Mouse (Mus musculus) ES-E14 (cell line): ENCODE measurements around the gene Atp1a4. TPM values are rescaled to one million over a fixed set of nuclear protein-coding genes. Genes with fewer than 3 reads are reported as not detected.
A peak's percentile ranks its signal among the peaks of the same experiment; 100 is the strongest.

Experiments
- DNase-seq: peaks from one replicate; pipeline ENCODE4 v3.0.0-alpha.2; 2013; ENCODE audit warnings: low read depth, low spot score
- H3K27ac ChIP-seq: 2 replicates; pipeline ENCODE4 v1.5.1; 2012; ENCODE audit warnings: low read depth, mild to moderate bottlenecking, low read length, moderate library complexity, mixed read lengths; ENCODE audit not compliant: poor library complexity, insufficient read depth, severe bottlenecking
- H3K36me3 ChIP-seq: 2 replicates; pipeline ENCODE4 v1.6.1; 2012; ENCODE audit warnings: mild to moderate bottlenecking, low read length, moderate library complexity, mixed read lengths; ENCODE audit not compliant: control insufficient read depth, poor library complexity, insufficient read depth, severe bottlenecking
- H3K4me1 ChIP-seq, 2 experiments: fragments of 150-350 bp in 1 of 2; sonication (generic) in 1 of 2; 2 replicates each; pipeline ENCODE4 v1.6.1; 2012; ENCODE audit warnings: low read length in 2 of 2, mild to moderate bottlenecking in 1 of 2, mixed read lengths in 1 of 2; ENCODE audit not compliant: control insufficient read depth in 2 of 2, insufficient read depth in 2 of 2, poor library complexity in 1 of 2
- H3K4me3 ChIP-seq, 2 experiments: fragments of 150-350 bp in 1 of 2; sonication (generic) in 1 of 2; 2 replicates each; pipeline ENCODE4 v1.5.1; 2012; ENCODE audit warnings: low read length in 2 of 2, low read depth in 1 of 2, mild to moderate bottlenecking in 1 of 2, mixed read lengths in 1 of 2; ENCODE audit not compliant: insufficient read depth in 1 of 2, poor library complexity in 1 of 2, severe bottlenecking in 1 of 2
- H3K9ac ChIP-seq: 2 replicates; pipeline ENCODE4 v1.6.1; 2012; ENCODE audit warnings: low read depth, mild to moderate bottlenecking, low read length, mixed read lengths; ENCODE audit not compliant: poor library complexity, insufficient read depth, severe bottlenecking
- H3K9me3 ChIP-seq: fragments of 150-350 bp; sonication (generic); 2 replicates; pipeline ENCODE4 v1.6.1; 2012; ENCODE audit warnings: low read depth, mild to moderate bottlenecking, low read length; ENCODE audit not compliant: control insufficient read depth, insufficient read depth
- CHD2 ChIP-seq: IDR thresholded peaks from 2 replicates; pipeline ENCODE4 v1.6.1; 2014; ENCODE audit warnings: mild to moderate bottlenecking, low read depth, low read length, inconsistent platforms
- HCFC1 ChIP-seq: IDR thresholded peaks from 2 replicates; pipeline ENCODE4 v1.6.1; 2012; ENCODE audit warnings: low read length, inconsistent platforms, borderline replicate concordance; ENCODE audit not compliant: insufficient read depth
- MAFK ChIP-seq: IDR thresholded peaks from 2 replicates; pipeline ENCODE4 v1.6.1; 2014; ENCODE audit warnings: mild to moderate bottlenecking, low read depth, low read length, inconsistent platforms; ENCODE audit not compliant: insufficient read depth
- ZC3H11A ChIP-seq: IDR thresholded peaks from 2 replicates; pipeline ENCODE4 v1.6.1; 2012; ENCODE audit warnings: low read depth, mild to moderate bottlenecking, inconsistent platforms, low read length, borderline replicate concordance
- ZNF384 ChIP-seq: IDR thresholded peaks from 2 replicates; pipeline ENCODE4 v1.6.1; 2012; ENCODE audit warnings: low read depth, low read length, inconsistent platforms
- in situ Hi-C, 2 experiments: fragments of 600-800 bp; cut with MboI; formaldehyde crosslinking; loops; one replicate each; pipeline ENCODE4 v1.15.1; 2025; ENCODE audit warnings: low sequenced_read_pairs in 2 of 2, inconsistent platforms in 1 of 2; ENCODE audit not compliant: unreplicated experiment in 2 of 2
- total RNA-seq: library from RNA; depleted of rRNA; stranded (reverse); fragments of 300-350 nt; gene quantifications from 2 replicates; pipeline ENCODE4 v1.2.3, GENCODE M21; 2012

The Atp1a4 gene
- total RNA-seq, 1 experiment = 2.2 TPM

DNA sequence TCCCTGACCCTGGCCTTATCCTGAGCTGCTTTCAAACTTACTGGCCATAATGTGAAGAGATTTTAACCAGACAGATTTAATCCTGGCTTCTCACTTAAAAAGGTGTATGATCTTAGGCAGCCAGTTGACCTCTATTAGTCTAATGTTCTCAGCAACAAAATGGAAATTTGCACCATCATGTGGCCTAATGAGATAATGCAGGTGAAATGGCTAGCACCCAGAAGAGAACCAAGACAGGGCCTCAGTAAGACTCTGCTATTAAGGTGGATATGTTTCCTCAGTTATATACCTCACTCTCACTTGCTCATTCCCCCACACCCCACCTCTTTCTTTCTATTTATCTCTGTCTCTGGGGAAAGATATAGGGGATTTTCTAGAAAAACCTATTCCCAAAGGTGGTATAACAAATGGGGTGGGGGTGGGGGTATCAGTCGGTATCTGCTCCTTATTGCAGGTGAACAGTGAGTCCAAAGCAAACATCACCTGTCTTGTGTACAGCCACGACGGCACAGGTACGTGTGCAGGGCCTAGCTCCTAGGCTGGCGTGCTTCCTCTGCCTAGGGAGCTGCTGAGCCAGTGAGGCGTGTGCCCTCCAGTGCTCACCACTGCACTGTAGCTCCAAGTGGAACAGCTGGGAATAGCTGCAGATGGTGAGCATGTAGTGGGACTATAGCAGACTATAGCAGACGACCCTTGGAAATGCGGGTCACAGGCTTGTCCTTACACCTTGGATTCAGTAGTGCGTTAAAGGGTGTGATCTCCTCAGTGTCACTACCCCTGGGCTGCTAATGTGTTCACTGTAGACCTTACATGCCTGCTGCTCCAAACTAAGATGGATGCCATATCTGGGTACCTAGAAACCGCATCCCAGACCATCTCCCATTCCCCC, 71.6 kb downstream of the Atp1a4 start:
- H3K4me1 ChIP-seq = no peaks in the 10 kb centered on the region
- H3K4me3 ChIP-seq = no peak overlapping the region
- no peak overlapping the region for H3K9ac ChIP-seq
- TF ChIP-seq ZC3H11A (no peak), HCFC1 (no peak), ZNF384 (no peak), MAFK (no peak), CHD2 (no peak)
- H3K36me3 ChIP-seq = peaks cover 25% of the 10 kb centered on the region
- no peak for DNase-seq
- no peaks in the 10 kb centered on the region; the same call in 1 of the 2 replicates for H3K9me3 ChIP-seq
- H3K27ac ChIP-seq = no peak overlapping the region; the same call in 1 of the 2 replicates
- in situ Hi-C loops = no loop called here

DNA sequence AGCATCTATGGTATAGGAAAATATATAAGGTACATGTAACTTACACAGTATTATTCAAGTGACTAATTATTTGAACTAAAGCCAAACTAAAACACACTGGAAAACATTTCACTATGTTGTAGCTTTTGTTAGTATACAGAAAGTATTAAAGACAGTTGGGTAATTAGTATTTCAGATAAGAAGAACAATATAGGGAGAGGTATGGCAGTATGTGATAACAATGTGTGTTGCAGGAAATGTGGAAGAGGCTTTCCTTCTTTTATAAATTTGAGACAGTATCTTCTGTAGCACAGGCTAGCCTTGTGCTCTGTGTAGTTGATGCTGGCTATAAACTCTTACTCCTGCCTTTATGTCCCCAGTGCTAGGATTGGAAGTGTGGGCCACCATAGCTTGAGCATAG, 74.3 kb downstream of the Atp1a4 start:
- Histone ChIP-seq H3K9me3 (no peaks in the 10 kb centered on the region; the same call in 1 of the 2 replicates), H3K4me1 (no peaks in the 10 kb centered on the region), H3K27ac (no peak overlapping the region), H3K9ac (no peak overlapping the region), H3K36me3 (peaks cover 18% of the 10 kb centered on the region), H3K4me3 (no peak overlapping the region)
- TF ChIP-seq ZNF384 (no peak), HCFC1 (no peak)
- DNase-seq = no peak
- in situ Hi-C loops = no loop called here

DNA sequence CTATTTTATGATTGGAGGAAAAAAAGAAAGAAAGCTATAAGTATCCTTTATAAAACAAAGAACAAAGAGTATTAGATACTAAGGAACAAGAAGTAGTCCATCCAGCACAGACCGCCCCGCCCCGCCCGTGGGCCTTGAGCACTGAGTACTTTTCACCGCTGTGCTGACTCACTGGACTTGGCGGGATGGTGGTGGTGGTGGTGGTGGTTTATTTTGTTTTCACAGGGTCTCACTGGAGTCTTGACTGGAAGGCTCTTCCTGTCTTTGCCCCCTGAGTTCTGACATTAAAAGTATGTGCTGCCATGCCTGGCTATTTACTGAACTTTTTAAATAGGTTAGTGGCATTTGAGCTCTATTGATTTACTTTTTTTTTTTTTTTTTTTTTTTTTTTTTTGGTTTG, 75.2 kb downstream of the Atp1a4 start:
- no peak for DNase-seq
- Histone ChIP-seq H3K4me1 (no peaks in the 10 kb centered on the region), H3K27ac (no peak overlapping the region), H3K9me3 (no peaks in the 10 kb centered on the region; the same call in 1 of the 2 replicates), H3K9ac (no peak overlapping the region), H3K4me3 (no peak overlapping the region), H3K36me3 (peaks cover 14% of the 10 kb centered on the region)
- in situ Hi-C loops = no loop called here
- TF ChIP-seq CHD2 (no peak), HCFC1 (no peak), ZNF384 (peak; percentile 45; the same call in 1 of the 2 replicates), ZC3H11A (no peak), MAFK (no peak)

DNA sequence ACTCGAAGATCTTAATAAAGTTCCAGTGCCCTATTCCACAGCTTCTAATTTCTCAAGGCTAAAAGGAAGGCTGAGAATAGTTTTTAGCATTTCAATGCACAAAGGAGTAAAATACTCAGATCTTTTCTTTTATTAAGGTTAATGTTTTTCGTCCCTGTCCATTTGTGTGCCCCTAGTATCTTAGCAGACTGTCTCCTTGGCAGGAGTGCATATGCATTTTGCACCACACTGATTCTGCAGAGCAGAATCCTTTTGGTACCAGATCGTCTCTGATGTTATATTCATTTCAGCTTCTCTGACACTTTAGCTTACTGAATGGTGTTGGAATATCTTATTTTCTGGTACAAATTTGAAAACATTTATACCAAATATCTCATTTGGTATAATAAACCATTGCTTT, 76.4 kb downstream of the Atp1a4 start:
- in situ Hi-C loops = no loop called here
- TF ChIP-seq ZC3H11A (no peak), HCFC1 (no peak), MAFK (no peak), CHD2 (no peak), ZNF384 (no peak)
- DNase-seq = no peak
- Histone ChIP-seq H3K9ac (no peak overlapping the region), H3K4me3 (no peak overlapping the region), H3K4me1 (no peaks in the 10 kb centered on the region), H3K36me3 (peaks cover 10% of the 10 kb centered on the region), H3K27ac (no peak overlapping the region), H3K9me3 (no peaks in the 10 kb centered on the region; the same call in 1 of the 2 replicates)
